Mouse (Mus musculus) fibroblast of lung, adult 2 months (primary cell): ENCODE measurements around the gene Nr2c1.
A peak's percentile ranks its signal among the peaks of the same experiment; 100 is the strongest.

Experiments used
- DNase-seq: peaks from one replicate; pipeline ENCODE4 v3.0.0-alpha.2; 2011; ENCODE audit warnings: low read depth

The Nr2c1 gene

GRCm38 (mm10) chr10:94147756-94148531, at the start of gene Nr2c1:
Nr2c1 (plus strand) TSS chr10:94148023.
- DNase-seq, result peak; percentile 53

- no peak for DNase-seq
These were observed 49.7 kb upstream of the Nr2c1 start for GRCm38 (mm10) chr10:94098100-94098499.

GRCm38 (mm10) chr10:94105498-94105897, 42.3 kb upstream of the Nr2c1 start:
- DNase-seq, result no peak

- DNase-seq, result no peak
These were observed 40.7 kb upstream of the Nr2c1 start for GRCm38 (mm10) chr10:94107168-94107567.

GRCm38 (mm10) chr10:94107607-94108006, 40.2 kb upstream of the Nr2c1 start:
- DNase-seq, result no peak

- no peak for DNase-seq
These were observed 39.0 kb upstream of the Nr2c1 start for GRCm38 (mm10) chr10:94108791-94109190.

GRCm38 (mm10) chr10:94110834-94111754, 36.7 kb upstream of the Nr2c1 start:
- DNase-seq, result no peak

- DNase-seq, result no peak
These were observed 35.6 kb upstream of the Nr2c1 start for GRCm38 (mm10) chr10:94112207-94112606.

GRCm38 (mm10) chr10:94115893-94116599, 31.8 kb upstream of the Nr2c1 start:
- DNase-seq, result peak; percentile 60

- DNase-seq, result peak; percentile 71
These were observed 31.0 kb upstream of the Nr2c1 start for GRCm38 (mm10) chr10:94116781-94117340.

GRCm38 (mm10) chr10:94117916-94118315, 29.9 kb upstream of the Nr2c1 start:
- DNase-seq, result no peak

GRCm38 (mm10) chr10:94118993-94119392, 28.8 kb upstream of the Nr2c1 start:
- no peak for DNase-seq

- DNase-seq, result no peak
These were observed 27.1 kb upstream of the Nr2c1 start for GRCm38 (mm10) chr10:94120676-94121075.

GRCm38 (mm10) chr10:94122595-94122994, 25.2 kb upstream of the Nr2c1 start:
- DNase-seq, result no peak

GRCm38 (mm10) chr10:94123581-94123980, 24.2 kb upstream of the Nr2c1 start:
- no peak for DNase-seq

GRCm38 (mm10) chr10:94124376-94124775, 23.4 kb upstream of the Nr2c1 start:
- no peak for DNase-seq

- DNase-seq, result no peak
These were observed 18.1 kb upstream of the Nr2c1 start for GRCm38 (mm10) chr10:94129680-94130119.

- no peak for DNase-seq
These were observed 14.7 kb upstream of the Nr2c1 start for GRCm38 (mm10) chr10:94133081-94133480.

- DNase-seq, result no peak
These were observed 14.1 kb upstream of the Nr2c1 start for GRCm38 (mm10) chr10:94133674-94134073.

- DNase-seq, result no peak
These were observed 13.1 kb upstream of the Nr2c1 start for GRCm38 (mm10) chr10:94134535-94135390.
